Mouse (Mus musculus) liver, embryonic 14.5 days (tissue): ENCODE measurements around the gene Cers1.

ENCODE experiments used
- CTCF ChIP-seq: IDR thresholded peaks from 2 replicates; pipeline ENCODE4 v1.5.1; 2016; ENCODE audit warnings: antibody characterized with exemption, low read depth, control low read depth
- EP300 ChIP-seq: IDR thresholded peaks from 2 replicates; pipeline ENCODE4 v1.6.1; 2016; ENCODE audit warnings: antibody characterized with exemption, low read depth

DNA sequence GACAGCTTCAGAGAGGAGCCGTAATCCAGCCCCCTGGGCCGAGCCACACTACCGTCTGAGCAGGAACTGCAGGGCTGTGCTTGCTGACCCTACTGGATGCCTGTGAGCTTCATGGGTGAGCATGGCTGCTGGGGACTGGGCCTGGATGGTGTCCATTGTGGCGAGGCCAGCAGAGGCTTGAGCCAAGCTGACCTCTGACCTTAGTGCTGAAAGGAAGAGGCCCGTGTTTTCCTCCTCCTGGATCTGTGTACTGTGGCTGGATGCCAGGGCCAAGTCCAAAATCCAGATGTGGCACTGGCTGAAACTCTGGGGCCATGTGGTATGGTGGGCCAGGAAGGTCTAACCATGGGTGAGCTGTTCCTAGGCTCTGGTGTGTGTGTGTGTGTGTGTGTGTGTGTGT is 48.5 kb downstream of the Cers1 start:
- TF ChIP-seq EP300 (no peak), CTCF (no peak)
